Mouse (Mus musculus) lung, adult 10 weeks (tissue): ENCODE measurements around the gene Fam117a. TPM values are rescaled to one million over a fixed set of nuclear protein-coding genes. Genes with fewer than 3 reads are reported as not detected.

Experiments
- polyA plus RNA-seq: library from polyadenylated mRNA; stranded (reverse); fragments of 350-450 nt; fragmentation: Illumina TruSeq; extraction: RNeasy Lipid Tissue Mini Kit (QIAGEN cat#74804); gene quantifications from one replicate; pipeline ENCODE4 v1.2.3, GENCODE M21; 2014; ENCODE audit warnings: low read depth, low replicate concordance; ENCODE audit not compliant: insufficient read depth

Gene Fam117a
- polyA plus RNA-seq: 19.8 TPM

DNA sequence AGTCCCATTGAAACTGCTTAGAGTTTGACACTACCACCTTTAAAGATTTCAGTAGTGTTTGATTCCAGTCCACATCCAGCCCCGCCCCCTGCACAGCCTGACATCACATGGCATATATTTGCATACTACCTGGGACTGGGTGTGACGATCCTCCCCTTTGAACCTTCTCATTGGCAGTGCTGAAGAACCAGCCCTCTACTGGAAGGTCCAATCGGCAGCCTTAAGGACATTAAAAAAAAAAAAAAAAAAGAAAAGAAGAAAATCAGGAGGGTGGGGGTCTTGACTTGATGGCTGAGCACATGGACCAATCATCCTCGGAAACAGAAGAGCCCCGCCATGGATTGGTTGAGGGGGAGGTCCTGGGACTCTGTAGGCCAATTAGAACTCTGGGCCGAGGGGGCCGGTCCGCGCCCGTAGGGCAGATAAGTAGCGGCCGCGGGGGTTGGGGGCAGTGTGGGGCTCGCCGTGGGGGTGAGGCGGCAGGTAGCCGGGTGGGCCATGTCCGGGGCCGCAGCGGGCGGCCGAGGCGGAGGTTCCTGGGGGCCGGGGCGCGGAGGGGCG lies at the start of gene Fam117a:
Gene Fam117a (plus strand): TSS at position 451 of the 561 bp plus-strand sequence.

DNA sequence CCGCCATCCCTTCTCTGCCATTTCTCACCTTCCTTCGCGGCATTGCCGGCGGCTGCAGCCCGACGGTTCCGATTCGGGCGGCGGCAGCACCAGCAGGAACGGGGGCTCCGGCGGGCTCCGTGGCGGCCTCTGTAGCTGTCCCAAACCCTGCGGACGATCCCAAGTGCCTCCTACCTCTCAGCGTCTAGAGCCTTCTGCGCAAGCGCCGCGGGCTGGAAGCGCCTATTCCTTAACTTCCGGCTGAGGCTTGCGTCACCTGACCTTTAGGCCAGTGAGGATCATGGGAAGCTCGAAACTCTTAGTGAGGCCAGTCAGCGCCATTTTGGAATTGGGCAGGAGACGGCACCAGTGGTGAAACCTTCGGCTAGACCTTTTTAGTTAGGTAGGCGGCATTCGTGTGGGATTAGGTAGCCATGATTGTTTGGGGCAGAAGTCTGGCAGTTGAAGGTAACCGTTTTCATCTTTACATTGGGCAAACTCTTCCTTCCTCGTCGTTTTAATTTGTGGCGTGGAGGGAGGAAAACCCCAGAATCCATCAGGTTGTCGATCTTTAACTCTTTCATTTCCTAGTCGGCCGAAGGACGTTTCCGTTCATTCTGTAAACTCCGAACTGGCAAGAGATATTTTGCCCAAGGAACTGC lies 26.7 kb upstream of the Fam117a start, which contains the start of gene Kat7:
Gene Kat7 (minus strand): TSS at position 240 of the 641 bp plus-strand sequence.

DNA sequence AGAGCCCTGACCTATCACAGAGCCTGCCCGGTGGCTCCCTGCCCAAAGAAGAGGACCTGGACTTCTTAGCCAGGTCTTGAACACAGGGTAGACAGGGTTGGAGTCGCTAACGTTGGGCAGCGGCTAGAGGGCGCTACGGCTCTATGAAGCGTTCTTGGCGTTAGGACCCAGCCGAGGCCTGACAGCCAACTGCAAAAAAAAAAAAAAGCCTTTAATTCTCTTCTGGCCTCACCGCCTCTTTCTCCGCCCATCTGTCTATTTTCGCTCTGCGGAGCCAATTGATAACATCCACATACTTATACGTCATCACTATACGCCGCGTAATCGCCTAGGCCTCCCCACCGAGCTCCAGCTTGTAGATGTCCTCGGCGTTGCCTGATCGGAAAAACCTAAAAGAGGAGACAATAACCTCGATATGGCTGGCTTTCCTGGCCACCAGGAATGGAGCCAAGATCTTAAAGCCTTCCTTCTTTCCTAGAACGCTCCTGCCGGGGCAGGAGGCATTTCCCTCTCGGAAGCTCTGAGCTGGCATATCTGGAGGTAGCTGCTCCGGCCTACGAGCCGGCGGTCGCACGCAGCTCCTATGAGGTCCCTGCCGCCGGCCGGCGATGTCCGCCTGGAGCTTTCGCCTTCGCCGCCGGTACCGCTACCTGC lies 47.6 kb downstream of the Fam117a start, which contains the start of gene Slc35b1:
Gene Slc35b1 (plus strand): TSS at position 374 of the 654 bp plus-strand sequence.

GRCm38 (mm10) chr11:95413641-95414535 lies 77.1 kb downstream of the Fam117a start, which contains the start of gene Spop:
Spop (plus strand) TSS chr11:95414080.

Other genes starting within 250 kb of the Fam117a start
- not detected for gene Dlx3, start 216.9 kb upstream of the Fam117a start, polyA plus RNA-seq
- 0.34 TPM for gene Dlx4, start 190.8 kb upstream of the Fam117a start, polyA plus RNA-seq
- 0.25 TPM for gene Tac4, start 75.5 kb upstream of the Fam117a start, polyA plus RNA-seq
- 18.6 TPM for gene Kat7, start 26.8 kb upstream of the Fam117a start, polyA plus RNA-seq
- 55.0 TPM for gene Slc35b1, start 47.7 kb downstream of the Fam117a start, polyA plus RNA-seq
- 123 TPM for gene Spop, start 77.1 kb downstream of the Fam117a start, polyA plus RNA-seq
- 8.1 TPM for gene Nxph3, start 177.6 kb downstream of the Fam117a start, polyA plus RNA-seq